Mouse (Mus musculus) spleen, adult 2 months (tissue): Measurements from ENCODE around the gene Lrrc8b. TPM values are rescaled to one million over a fixed set of nuclear protein-coding genes. Genes with fewer than 3 reads are reported as not detected.

Experiments used
- DNase-seq, 2 experiments: peaks; one replicate each; pipeline versions ENCODE4 v3.0.0 to v3.0.0-alpha.2; 2012 to 2021; ENCODE audit warnings: low spot score in 2 of 2, low read depth in 1 of 2
- H3K27ac ChIP-seq: fragments of 200-500 bp; 2 replicates; pipeline ENCODE4 v1.5.1; 2012; ENCODE audit warnings: low read length, inconsistent platforms; ENCODE audit not compliant: insufficient read depth
- H3K27me3 ChIP-seq: fragments of 200-500 bp; 2 replicates; pipeline ENCODE4 v1.6.1; 2012; ENCODE audit warnings: mild to moderate bottlenecking, moderate library complexity, low read length, inconsistent platforms; ENCODE audit not compliant: control insufficient read depth, insufficient read depth
- H3K36me3 ChIP-seq: fragments of 200-500 bp; 2 replicates; pipeline ENCODE4 v1.6.1; 2012; ENCODE audit warnings: mild to moderate bottlenecking, low read length, inconsistent platforms; ENCODE audit not compliant: control insufficient read depth, insufficient read depth
- H3K4me1 ChIP-seq: fragments of 200-500 bp; 2 replicates; pipeline ENCODE4 v1.6.1; 2011; ENCODE audit warnings: inconsistent platforms; ENCODE audit not compliant: control insufficient read depth, insufficient read depth, insufficient read length
- H3K4me3 ChIP-seq: fragments of 200-500 bp; 2 replicates; pipeline ENCODE4 v1.5.1; 2011; ENCODE audit warnings: mild to moderate bottlenecking, inconsistent platforms; ENCODE audit not compliant: insufficient read depth, insufficient read length; ENCODE audit errors: extremely low read depth
- CTCF ChIP-seq: fragments of 200-500 bp; IDR thresholded peaks from 2 replicates; pipeline ENCODE4 v1.5.1; 2011; ENCODE audit warnings: mild to moderate bottlenecking, inconsistent platforms; ENCODE audit not compliant: insufficient read depth, insufficient read length, insufficient replicate concordance; ENCODE audit errors: extremely low read depth
- POLR2A ChIP-seq: fragments of 200-500 bp; IDR thresholded peaks from 2 replicates; pipeline ENCODE4 v1.6.1; 2011; ENCODE audit warnings: low read depth, low read length, inconsistent platforms
- WGBS: fragments of 180-500 bp; shearing (Covaris S2); methylation state at CpG from one replicate; pipeline ENCODE4 v1.1.7; 2018; 5-methylcytosine and 5-hydroxymethylcytosine counted together
- polyA plus RNA-seq: library from polyadenylated mRNA; depleted of rRNA; stranded (reverse); fragments of >200 nt; gene quantifications from 2 replicates; pipeline ENCODE4 v1.2.3, GENCODE M21; 2012

Lrrc8b gene
- polyA plus RNA-seq, 1 experiment: 3.0 TPM

DNA sequence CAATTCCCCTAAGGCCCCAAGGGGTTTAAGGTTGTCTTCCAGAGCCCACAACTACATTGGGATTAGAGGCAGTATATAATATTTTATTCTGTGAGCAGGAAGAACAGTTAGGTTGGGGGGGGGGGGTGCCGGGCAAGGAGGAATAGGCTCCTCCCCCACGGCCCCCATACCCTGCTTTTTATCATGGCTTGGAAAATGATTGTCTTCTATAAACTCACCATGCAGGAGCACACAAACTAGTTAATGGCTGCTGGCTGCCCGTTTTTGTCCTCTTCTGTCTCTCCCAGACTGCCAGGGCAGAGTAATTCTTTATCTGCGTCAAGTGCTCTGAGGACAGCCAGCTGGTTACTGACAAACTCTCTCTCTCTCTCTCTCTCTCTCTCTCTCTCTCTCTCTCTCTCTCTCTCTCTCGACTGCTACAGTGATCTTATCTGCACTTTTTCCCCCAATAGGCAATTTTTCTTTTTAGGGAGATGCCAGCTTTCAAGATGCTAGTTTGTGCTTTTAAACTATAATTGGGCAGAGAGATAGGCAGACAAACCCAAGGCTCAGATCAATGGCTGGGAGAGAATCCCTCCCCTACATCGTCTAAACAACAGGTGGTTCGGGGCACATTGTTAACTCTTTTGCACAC lies 102.5 kb downstream of the Lrrc8b start:
- H3K4me3 ChIP-seq: peak overlapping the region; percentile 76; the same call in 1 of the 2 replicates
- WGBS: 4% methylated on average over 7 of the region's 7 CpGs
- H3K27me3 ChIP-seq: no peaks in the 10 kb centered on the region
- DNase-seq: no peak
- peaks cover 2% of the 10 kb centered on the region; the same call in 1 of the 2 replicates for H3K36me3 ChIP-seq
- H3K27ac ChIP-seq: peak overlapping the region; percentile 99
- H3K4me1 ChIP-seq: peaks cover 4% of the 10 kb centered on the region
- TF ChIP-seq POLR2A: no peak
- no peak for TF ChIP-seq CTCF

DNA sequence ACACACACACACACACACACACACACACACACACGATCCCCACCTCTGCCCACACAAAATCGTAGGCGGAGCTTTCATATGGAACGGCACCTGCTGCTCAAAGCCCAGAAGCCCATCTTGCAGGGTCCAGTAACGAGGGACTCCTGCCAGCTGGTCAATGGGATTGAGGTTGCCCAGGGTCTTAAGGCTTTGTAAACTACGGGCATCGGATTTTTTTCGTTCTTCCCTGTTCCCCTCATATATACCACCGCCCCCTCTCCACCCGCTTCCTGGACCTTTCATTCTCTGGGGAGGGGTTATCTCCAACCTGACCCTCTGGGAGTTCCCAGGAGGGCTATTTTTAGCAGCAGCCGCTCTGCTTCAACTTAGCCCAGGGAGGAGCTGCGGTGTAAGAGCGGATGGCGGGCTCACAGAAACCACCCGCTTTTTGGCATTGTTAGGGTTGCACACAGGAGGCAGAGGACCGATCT lies 103.1 kb downstream of the Lrrc8b start:
- Histone ChIP-seq H3K36me3 (peaks cover 4% of the 10 kb centered on the region; the same call in 1 of the 2 replicates), H3K4me3 (peak overlapping the region; percentile 76), H3K27me3 (no peaks in the 10 kb centered on the region), H3K27ac (peak overlapping the region; percentile 99), H3K4me1 (peaks cover 4% of the 10 kb centered on the region)
- under 1% methylated on average over 16 of the region's 16 CpGs for WGBS
- peak in 1 of 2 experiments; percentile 40 for DNase-seq
- no peak for TF ChIP-seq CTCF
- no peak for TF ChIP-seq POLR2A

DNA sequence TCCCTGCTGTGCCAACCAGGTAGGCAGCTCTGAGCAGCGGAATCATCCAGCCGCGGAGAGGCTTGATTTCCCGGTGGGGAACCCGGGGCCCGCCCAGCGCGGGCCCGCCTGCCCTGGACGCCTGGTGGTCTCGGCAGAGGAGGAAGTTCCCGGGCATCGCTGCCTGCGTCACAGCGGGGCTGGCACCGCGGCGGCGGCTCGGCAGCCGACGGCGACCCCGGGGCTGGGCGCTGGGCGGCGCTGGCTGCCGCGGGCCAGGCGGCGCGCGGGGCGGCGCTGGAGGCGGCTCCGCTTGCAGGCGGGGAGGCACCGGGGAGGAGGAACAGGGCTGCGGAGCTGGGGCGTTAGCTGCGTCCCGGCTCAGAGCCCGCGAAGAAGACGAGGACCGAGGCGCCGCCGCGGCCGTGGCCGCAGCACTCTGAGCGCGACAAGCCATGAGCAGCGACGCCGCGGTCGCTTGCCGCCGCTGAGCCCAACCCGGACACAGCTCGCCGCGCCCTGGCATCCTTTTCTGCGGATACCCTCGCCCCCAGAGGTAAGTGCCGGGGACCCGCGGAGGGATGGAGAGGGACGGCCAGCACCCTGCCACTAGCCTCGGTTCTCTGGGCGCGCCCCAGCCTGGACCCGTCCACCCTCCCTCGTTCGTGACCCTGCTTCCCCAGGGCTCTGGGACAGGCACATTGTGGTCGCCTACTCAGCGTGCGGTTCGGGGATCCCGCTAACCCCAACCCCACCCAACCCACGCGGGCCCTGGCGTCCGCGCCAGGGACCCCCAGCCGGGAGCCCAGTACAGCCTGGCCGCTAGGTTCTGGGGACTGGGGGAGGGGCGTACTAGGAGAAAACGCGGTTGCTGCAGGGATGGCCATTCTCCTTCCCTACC lies 103.8 kb downstream of the Lrrc8b start, which contains the start of gene Lrrc8c:
Gene Lrrc8c (plus strand): TSS at position 293 of the 880 bp plus-strand sequence.
- H3K4me1 ChIP-seq: peaks cover 4% of the 10 kb centered on the region
- peak within 1 kb of the TSS; percentile 99 for H3K27ac ChIP-seq
- WGBS: 1% methylated on average over 91 of the region's 93 CpGs
- TF ChIP-seq POLR2A (peak; percentile 70), CTCF (no peak)
- DNase-seq: peak; percentile 74 to 89
- peak within 1 kb of the TSS; percentile 77 for H3K4me3 ChIP-seq
- H3K36me3 ChIP-seq: peaks cover 5% of the 10 kb centered on the region; the same call in 1 of the 2 replicates
- no peaks in the 10 kb centered on the region for H3K27me3 ChIP-seq

DNA sequence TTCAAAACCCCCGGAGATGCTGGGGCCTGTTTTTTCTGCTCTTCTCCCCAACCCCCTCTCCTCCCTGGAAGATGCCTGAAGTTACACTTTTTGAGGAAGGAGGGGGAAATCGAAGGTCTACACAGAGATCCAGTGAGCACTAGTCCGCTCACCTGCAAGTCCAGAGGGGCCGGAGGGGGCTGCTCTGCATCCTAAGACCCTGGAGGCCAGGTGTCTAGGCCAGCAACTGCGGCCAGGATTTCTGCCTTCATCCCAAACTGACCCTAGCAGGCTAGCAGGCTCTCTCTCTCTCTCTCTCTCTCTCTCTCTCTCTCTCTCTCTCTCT lies 104.4 kb downstream of the Lrrc8b start:
- Histone ChIP-seq H3K27me3 (no peaks in the 10 kb centered on the region), H3K27ac (peak overlapping the region; percentile 99), H3K36me3 (peaks cover 9% of the 10 kb centered on the region; the same call in 1 of the 2 replicates), H3K4me1 (peaks cover 4% of the 10 kb centered on the region), H3K4me3 (peak overlapping the region; percentile 77)
- no peak for DNase-seq
- WGBS: 3% methylated on average over 5 of the region's 5 CpGs
- no peak for TF ChIP-seq POLR2A
- no peak for TF ChIP-seq CTCF

DNA sequence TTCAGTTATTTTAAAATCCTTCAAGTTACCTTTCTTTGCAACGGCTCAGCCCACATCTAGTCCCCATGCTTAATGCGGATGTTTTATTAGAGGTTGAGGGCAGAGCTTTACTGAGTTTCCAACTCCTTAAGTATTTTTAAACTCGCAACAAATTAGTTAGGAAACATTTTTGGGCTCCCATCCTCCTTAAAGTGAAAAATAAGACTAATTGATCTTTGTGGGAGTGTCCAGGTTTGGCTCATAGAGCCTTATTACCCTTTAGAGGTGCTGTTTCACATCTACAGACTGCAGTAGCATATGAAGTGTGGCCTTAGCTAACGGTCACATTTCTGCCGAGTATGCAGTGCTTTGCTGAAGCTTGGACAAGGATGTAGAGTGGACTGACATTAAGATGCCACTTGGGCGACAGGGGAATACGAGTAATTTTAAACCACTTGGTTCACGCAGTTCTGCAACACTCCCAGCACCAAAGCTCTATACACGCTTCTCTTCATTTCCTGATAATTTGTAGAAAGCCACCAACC lies 104.9 kb downstream of the Lrrc8b start:
- TF ChIP-seq POLR2A: no peak
- H3K27me3 ChIP-seq: no peaks in the 10 kb centered on the region
- DNase-seq: no peak
- H3K4me1 ChIP-seq: peaks cover 2% of the 10 kb centered on the region
- 14% methylated on average over 9 of the region's 9 CpGs for WGBS
- H3K27ac ChIP-seq: 0 out of 2 replicates have a peak overlapping the region, but pooled peaks have one; percentile 99
- peaks cover 11% of the 10 kb centered on the region for H3K36me3 ChIP-seq
- peak overlapping the region; percentile 77 for H3K4me3 ChIP-seq

DNA sequence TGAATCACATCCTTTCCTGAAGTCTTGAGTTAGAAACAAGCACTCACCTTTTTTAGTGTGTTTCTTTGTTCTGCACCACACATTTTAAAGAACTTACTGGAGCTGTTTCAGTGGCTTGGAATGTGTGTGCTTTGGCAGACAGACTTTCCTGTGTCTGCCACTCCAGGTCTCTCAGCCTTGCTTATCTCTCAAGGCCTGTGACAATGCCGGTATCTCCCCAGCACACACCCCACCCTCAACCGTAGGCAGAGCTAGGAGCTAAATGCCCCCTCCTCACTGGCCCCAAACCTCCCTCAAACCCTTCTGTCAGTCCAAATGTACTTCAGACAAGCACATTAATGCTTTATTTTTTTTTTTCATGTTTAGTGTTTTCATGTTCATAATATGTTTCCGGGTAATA lies 107.9 kb downstream of the Lrrc8b start:
- H3K4me1 ChIP-seq: peaks cover 2% of the 10 kb centered on the region
- DNase-seq: no peak
- 85% methylated on average over 3 of the region's 3 CpGs for WGBS
- H3K36me3 ChIP-seq: peaks cover 14% of the 10 kb centered on the region
- no peaks in the 10 kb centered on the region for H3K27me3 ChIP-seq
- no peak for TF ChIP-seq CTCF
- no peak overlapping the region for H3K4me3 ChIP-seq
- H3K27ac ChIP-seq: no peak overlapping the region
